Mouse (Mus musculus) thymus, adult 18-20 months (tissue): ENCODE data around the gene Cisd1.
"Not testable (repeated sequence)": the region's sequence is repeated elsewhere in the genome, so short reads cannot be mapped to it uniquely, and the experiment has no call there.

Experiments
- DNase-seq, 2 experiments: peaks; one replicate each; pipeline ENCODE4 v3.0.0; 2022; ENCODE audit warnings: mixed read lengths in 2 of 2

Cisd1 gene

GRCm38 (mm10) chr10:71344579-71345143, at the start of gene Cisd1:
Gene Cisd1 (minus strand): TSS chr10:71344954.
- peak; percentile 86 to 91 for DNase-seq

- DNase-seq = no peak
Measured at GRCm38 (mm10) chr10:71389311-71389710, 44.6 kb upstream of the Cisd1 start.

GRCm38 (mm10) chr10:71384159-71385044, 39.6 kb upstream of the Cisd1 start:
- no peak for DNase-seq

- not testable (repeated sequence) for DNase-seq
Measured at GRCm38 (mm10) chr10:71383552-71383924, 38.8 kb upstream of the Cisd1 start.

- DNase-seq = no peak
Measured at GRCm38 (mm10) chr10:71382858-71383551, 38.3 kb upstream of the Cisd1 start.

- no peak for DNase-seq
Measured at GRCm38 (mm10) chr10:71382109-71382508, 37.4 kb upstream of the Cisd1 start.

- no peak for DNase-seq
Measured at GRCm38 (mm10) chr10:71381471-71382033, 36.8 kb upstream of the Cisd1 start.

- no peak for DNase-seq
Measured at GRCm38 (mm10) chr10:71380406-71380805, 35.7 kb upstream of the Cisd1 start.

GRCm38 (mm10) chr10:71376014-71376413, 31.3 kb upstream of the Cisd1 start:
- no peak for DNase-seq

GRCm38 (mm10) chr10:71373706-71374105, 29.0 kb upstream of the Cisd1 start:
- no peak for DNase-seq

GRCm38 (mm10) chr10:71371881-71372280, 27.1 kb upstream of the Cisd1 start:
- no peak for DNase-seq

- DNase-seq = no peak
Measured at GRCm38 (mm10) chr10:71369466-71369865, 24.7 kb upstream of the Cisd1 start.

GRCm38 (mm10) chr10:71368128-71368940, 23.6 kb upstream of the Cisd1 start:
- DNase-seq = no peak

- DNase-seq = no peak
Measured at GRCm38 (mm10) chr10:71363858-71364257, 19.1 kb upstream of the Cisd1 start.

GRCm38 (mm10) chr10:71363440-71363839, 18.7 kb upstream of the Cisd1 start:
- DNase-seq = no peak

- no peak for DNase-seq
Measured at GRCm38 (mm10) chr10:71361836-71362562, 17.2 kb upstream of the Cisd1 start.

- DNase-seq = no peak
Measured at GRCm38 (mm10) chr10:71361044-71361443, 16.3 kb upstream of the Cisd1 start.

GRCm38 (mm10) chr10:71354947-71355346, 10.2 kb upstream of the Cisd1 start:
- DNase-seq = no peak

- no peak for DNase-seq
Measured at GRCm38 (mm10) chr10:71353850-71354249, 9.1 kb upstream of the Cisd1 start.

- no peak for DNase-seq
Measured at GRCm38 (mm10) chr10:71351301-71351700, 6.5 kb upstream of the Cisd1 start.

- no peak for DNase-seq
Measured at GRCm38 (mm10) chr10:71349290-71349689, 4.5 kb upstream of the Cisd1 start.
